Mouse (Mus musculus): ENCODE measurements at regions not wholly inside any gene's neighbourhood (a gene's known extent, or its start where the extent isn't known, plus 50 kb on each side); places are given as distances from the start of the nearest gene placed in this dataset.

- Histone ChIP-seq H3K27me3 (ENCODE audit: control insufficient read depth, insufficient read depth, insufficient read length) (no peaks in the 10 kb centered on the region), H3K4me3 (ENCODE audit: insufficient read depth, poor library complexity, severe bottlenecking) (no peak overlapping the region), H3ac (ENCODE audit: control insufficient read depth, insufficient read length, low read depth) (no peak overlapping the region), H3K36me3 (ENCODE audit: control insufficient read depth, insufficient read depth) (no peaks in the 10 kb centered on the region), H3K79me3 (ENCODE audit: low read depth) (no peaks in the 10 kb centered on the region), H3K79me2 (ENCODE audit: control insufficient read depth, insufficient read depth) (no peaks in the 10 kb centered on the region)
- no peak for TF ChIP-seq FOSL1 (IDR thresholded peaks at IDR 0.05; ENCODE audit: insufficient read depth, low read length, poor library complexity, severe bottlenecking)
- TF ChIP-seq MYOG (IDR thresholded peaks at IDR 0.05; ENCODE audit: control insufficient read depth, extremely low read depth, insufficient read length), result no peak
- TF ChIP-seq CEBPB (IDR thresholded peaks at IDR 0.05; ENCODE audit: low read depth), result no peak
- TF ChIP-seq MAX (IDR thresholded peaks at IDR 0.05), result no peak
- TF ChIP-seq MYOD1 (IDR thresholded peaks at IDR 0.05; ENCODE audit: control insufficient read depth, insufficient read length, low read depth), result no peak
- TF ChIP-seq CTCF (IDR thresholded peaks at IDR 0.05; ENCODE audit: control insufficient read depth, insufficient read depth, insufficient read length), result no peak
- no peak for TF ChIP-seq USF1 (IDR thresholded peaks at IDR 0.05; ENCODE audit: low read depth)
Measured at GRCm38 (mm10) chr3:39908676-39909362, 622.3 kb upstream of the Intu start.

GRCm38 (mm10) chr3:39909642-39910041, 621.4 kb upstream of the Intu start:
- Histone ChIP-seq H3K27me3 (ENCODE audit: control insufficient read depth, insufficient read depth, insufficient read length) (no peaks in the 10 kb centered on the region), H3K79me3 (ENCODE audit: low read depth) (no peaks in the 10 kb centered on the region), H3ac (ENCODE audit: control insufficient read depth, insufficient read length, low read depth) (no peak overlapping the region), H3K4me3 (ENCODE audit: insufficient read depth, poor library complexity, severe bottlenecking) (no peak overlapping the region), H3K79me2 (ENCODE audit: control insufficient read depth, insufficient read depth) (no peaks in the 10 kb centered on the region), H3K36me3 (ENCODE audit: control insufficient read depth, insufficient read depth) (no peaks in the 10 kb centered on the region)
- TF ChIP-seq CTCF (IDR thresholded peaks at IDR 0.05; ENCODE audit: control insufficient read depth, insufficient read depth, insufficient read length) (no peak), CEBPB (IDR thresholded peaks at IDR 0.05; ENCODE audit: low read depth) (no peak), MYOD1 (IDR thresholded peaks at IDR 0.05; ENCODE audit: control insufficient read depth, insufficient read length, low read depth) (no peak), FOSL1 (IDR thresholded peaks at IDR 0.05; ENCODE audit: insufficient read depth, low read length, poor library complexity, severe bottlenecking) (no peak), MYOG (IDR thresholded peaks at IDR 0.05; ENCODE audit: control insufficient read depth, extremely low read depth, insufficient read length) (no peak), MAX (IDR thresholded peaks at IDR 0.05) (no peak), USF1 (IDR thresholded peaks at IDR 0.05; ENCODE audit: low read depth) (no peak)

- Histone ChIP-seq H3K79me2 (ENCODE audit: control insufficient read depth, insufficient read depth) (no peaks in the 10 kb centered on the region), H3K27me3 (ENCODE audit: control insufficient read depth, insufficient read depth, insufficient read length) (no peaks in the 10 kb centered on the region), H3K36me3 (ENCODE audit: control insufficient read depth, insufficient read depth) (no peaks in the 10 kb centered on the region), H3K4me3 (ENCODE audit: insufficient read depth, poor library complexity, severe bottlenecking) (no peak overlapping the region), H3K79me3 (ENCODE audit: low read depth) (no peaks in the 10 kb centered on the region), H3ac (ENCODE audit: control insufficient read depth, insufficient read length, low read depth) (no peak overlapping the region)
- no peak for TF ChIP-seq USF1 (IDR thresholded peaks at IDR 0.05; ENCODE audit: low read depth)
- no peak for TF ChIP-seq CTCF (IDR thresholded peaks at IDR 0.05; ENCODE audit: control insufficient read depth, insufficient read depth, insufficient read length)
- no peak for TF ChIP-seq MYOD1 (IDR thresholded peaks at IDR 0.05; ENCODE audit: control insufficient read depth, insufficient read length, low read depth)
- no peak for TF ChIP-seq MYOG (IDR thresholded peaks at IDR 0.05; ENCODE audit: control insufficient read depth, extremely low read depth, insufficient read length)
- TF ChIP-seq FOSL1 (IDR thresholded peaks at IDR 0.05; ENCODE audit: insufficient read depth, low read length, poor library complexity, severe bottlenecking), result no peak
- TF ChIP-seq CEBPB (IDR thresholded peaks at IDR 0.05; ENCODE audit: low read depth), result no peak
- TF ChIP-seq MAX (IDR thresholded peaks at IDR 0.05), result no peak
Measured at GRCm38 (mm10) chr3:39918601-39919000, 612.5 kb upstream of the Intu start.

GRCm38 (mm10) chr3:39925436-39925835, 605.6 kb upstream of the Intu start:
- H3ac ChIP-seq (ENCODE audit: control insufficient read depth, insufficient read length, low read depth), result no peak overlapping the region

GRCm38 (mm10) chr3:39928421-39928820, 602.7 kb upstream of the Intu start:
- H3K79me2 ChIP-seq (ENCODE audit: control insufficient read depth, insufficient read depth), result no peaks in the 10 kb centered on the region
- no peaks in the 10 kb centered on the region for H3K27me3 ChIP-seq (ENCODE audit: control insufficient read depth, insufficient read depth, insufficient read length)
- H3ac ChIP-seq (ENCODE audit: control insufficient read depth, insufficient read length, low read depth), result no peak overlapping the region
- H3K79me3 ChIP-seq (ENCODE audit: low read depth), result no peaks in the 10 kb centered on the region
- TF ChIP-seq CEBPB (IDR thresholded peaks at IDR 0.05; ENCODE audit: low read depth), result no peak
- no peak for TF ChIP-seq MYOD1 (IDR thresholded peaks at IDR 0.05; ENCODE audit: control insufficient read depth, insufficient read length, low read depth)
- TF ChIP-seq CTCF (IDR thresholded peaks at IDR 0.05; ENCODE audit: control insufficient read depth, insufficient read depth, insufficient read length), result no peak
- TF ChIP-seq FOSL1 (IDR thresholded peaks at IDR 0.05; ENCODE audit: insufficient read depth, low read length, poor library complexity, severe bottlenecking), result no peak
- no peak for TF ChIP-seq USF1 (IDR thresholded peaks at IDR 0.05; ENCODE audit: low read depth)
- no peak for TF ChIP-seq MYOG (IDR thresholded peaks at IDR 0.05; ENCODE audit: control insufficient read depth, extremely low read depth, insufficient read length)
- TF ChIP-seq MAX (IDR thresholded peaks at IDR 0.05), result no peak
- H3K4me3 ChIP-seq (ENCODE audit: insufficient read depth, poor library complexity, severe bottlenecking), result no peak overlapping the region
- no peaks in the 10 kb centered on the region for H3K36me3 ChIP-seq (ENCODE audit: control insufficient read depth, insufficient read depth)

More at GRCm38 (mm10) chr3:39925436-39925835, 605.6 kb upstream of the Intu start:
- TF ChIP-seq MAX (IDR thresholded peaks at IDR 0.05), result no peak
- no peak for TF ChIP-seq MYOG (IDR thresholded peaks at IDR 0.05; ENCODE audit: control insufficient read depth, extremely low read depth, insufficient read length)
- no peak for TF ChIP-seq CEBPB (IDR thresholded peaks at IDR 0.05; ENCODE audit: low read depth)
- no peak for TF ChIP-seq CTCF (IDR thresholded peaks at IDR 0.05; ENCODE audit: control insufficient read depth, insufficient read depth, insufficient read length)
- TF ChIP-seq USF1 (IDR thresholded peaks at IDR 0.05; ENCODE audit: low read depth), result no peak
- no peak for TF ChIP-seq MYOD1 (IDR thresholded peaks at IDR 0.05; ENCODE audit: control insufficient read depth, insufficient read length, low read depth)
- Histone ChIP-seq H3K27me3 (ENCODE audit: control insufficient read depth, insufficient read depth, insufficient read length) (no peaks in the 10 kb centered on the region), H3K79me2 (ENCODE audit: control insufficient read depth, insufficient read depth) (no peaks in the 10 kb centered on the region), H3K36me3 (ENCODE audit: control insufficient read depth, insufficient read depth) (no peaks in the 10 kb centered on the region), H3K4me3 (ENCODE audit: insufficient read depth, poor library complexity, severe bottlenecking) (no peak overlapping the region), H3K79me3 (ENCODE audit: low read depth) (no peaks in the 10 kb centered on the region)

All from C2C12 (cell line).